Mouse (Mus musculus): ENCODE results near the gene Medag. TPM values are rescaled to one million over a fixed set of nuclear protein-coding genes. Genes with fewer than 3 reads are reported as not detected.
A peak's percentile ranks its signal among the peaks of the same experiment; 100 is the strongest.

Medag gene
- polyA plus RNA-seq, 1 experiment = 0.76 TPM

GRCm38 (mm10) chr5:149401446-149401975 is 10.0 kb upstream of the Medag start:
- no peak for TF ChIP-seq CTCF (IDR thresholded peaks at IDR 0.05; ENCODE audit: extremely low read depth, insufficient read length, insufficient replicate concordance, low read depth, low read length)
- TF ChIP-seq POLR2A (IDR thresholded peaks at IDR 0.05; ENCODE audit: low read depth, low read length) = no peak
- Histone ChIP-seq H3K36me3 (ENCODE audit: control insufficient read depth, insufficient read depth, low read length) (no peaks in the 10 kb centered on the region), H3K27ac (ENCODE audit: insufficient read depth, low read depth, low read length) (no peak overlapping the region), H3K4me3 (ENCODE audit: low read depth, low read length) (no peak overlapping the region), H3K27me3 (ENCODE audit: control insufficient read depth, insufficient read depth, low read length) (no peaks in the 10 kb centered on the region), H3K4me1 (ENCODE audit: control insufficient read depth, insufficient read depth, insufficient read length, low read length) (no peaks in the 10 kb centered on the region)
- WGBS = 77% methylated on average over 7 of the region's 7 CpGs

GRCm38 (mm10) chr5:149402029-149402428 is 9.5 kb upstream of the Medag start:
- no peak for TF ChIP-seq POLR2A (IDR thresholded peaks at IDR 0.05; ENCODE audit: low read depth, low read length)
- TF ChIP-seq CTCF (IDR thresholded peaks at IDR 0.05; ENCODE audit: extremely low read depth, insufficient read length, insufficient replicate concordance, low read depth, low read length) = no peak

DNA sequence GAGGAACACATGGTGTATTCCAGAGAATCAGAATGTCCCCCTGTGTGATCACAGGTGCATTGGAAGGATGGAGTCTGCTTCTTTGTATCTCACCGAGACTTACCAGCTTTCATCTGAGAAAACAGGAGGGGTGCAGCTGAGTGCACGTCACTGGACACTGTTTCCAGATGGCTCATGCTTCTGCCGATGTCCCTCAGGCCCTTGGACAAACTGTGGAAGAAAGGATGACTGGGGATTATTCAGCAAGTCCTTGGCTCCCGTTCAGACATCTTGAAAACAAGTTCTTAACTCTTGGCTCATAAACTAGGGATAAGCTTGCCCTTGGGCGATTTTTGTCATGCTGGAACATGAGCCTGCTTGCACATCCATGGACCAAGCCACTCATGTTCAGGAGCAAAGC is 8.2 kb upstream of the Medag start:
- no peak overlapping the region for H3K4me3 ChIP-seq (ENCODE audit: low read depth, low read length)
- H3K27me3 ChIP-seq (ENCODE audit: control insufficient read depth, insufficient read depth, low read length) = no peaks in the 10 kb centered on the region
- H3K27ac ChIP-seq (ENCODE audit: insufficient read depth, low read depth, low read length) = no peak overlapping the region
- no peaks in the 10 kb centered on the region for H3K4me1 ChIP-seq (ENCODE audit: control insufficient read depth, insufficient read depth, insufficient read length, low read length)
- 71% methylated on average over 5 of the region's 5 CpGs for WGBS
- TF ChIP-seq POLR2A (IDR thresholded peaks at IDR 0.05; ENCODE audit: low read depth, low read length) = no peak
- TF ChIP-seq CTCF (IDR thresholded peaks at IDR 0.05; ENCODE audit: extremely low read depth, insufficient read length, insufficient replicate concordance, low read depth, low read length) = no peak
- H3K36me3 ChIP-seq (ENCODE audit: control insufficient read depth, insufficient read depth, low read length) = no peaks in the 10 kb centered on the region

More at GRCm38 (mm10) chr5:149402029-149402428, 9.5 kb upstream of the Medag start:
- Histone ChIP-seq H3K36me3 (ENCODE audit: control insufficient read depth, insufficient read depth, low read length) (no peaks in the 10 kb centered on the region), H3K27ac (ENCODE audit: insufficient read depth, low read depth, low read length) (no peak overlapping the region), H3K27me3 (ENCODE audit: control insufficient read depth, insufficient read depth, low read length) (no peaks in the 10 kb centered on the region), H3K4me3 (ENCODE audit: low read depth, low read length) (no peak overlapping the region), H3K4me1 (ENCODE audit: control insufficient read depth, insufficient read depth, insufficient read length, low read length) (no peaks in the 10 kb centered on the region)
- 49% methylated on average over 10 of the region's 10 CpGs for WGBS

DNA sequence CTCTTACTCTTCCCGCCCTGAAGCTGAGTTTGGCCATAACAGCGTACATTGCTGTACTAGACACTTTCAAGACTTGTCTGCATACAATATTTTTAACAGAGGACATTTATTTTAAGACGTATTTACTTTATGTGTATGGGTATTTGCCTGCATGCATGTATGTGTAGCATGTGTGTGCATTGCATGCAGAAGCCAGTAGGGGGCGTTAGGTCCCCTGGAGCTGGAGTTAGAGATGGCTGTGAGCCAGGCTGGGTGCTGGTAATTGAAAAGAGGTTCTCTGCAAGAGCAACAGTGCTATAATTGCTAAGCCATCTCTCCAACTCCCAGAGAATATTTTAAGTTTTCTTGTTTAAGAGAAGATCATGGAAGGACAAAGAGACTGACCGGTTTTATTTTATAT is 6.8 kb upstream of the Medag start:
- 77% methylated on average over 5 of the region's 5 CpGs for WGBS
- H3K27me3 ChIP-seq (ENCODE audit: control insufficient read depth, insufficient read depth, low read length) = no peaks in the 10 kb centered on the region
- H3K4me1 ChIP-seq (ENCODE audit: control insufficient read depth, insufficient read depth, insufficient read length, low read length) = no peaks in the 10 kb centered on the region
- no peaks in the 10 kb centered on the region for H3K36me3 ChIP-seq (ENCODE audit: control insufficient read depth, insufficient read depth, low read length)
- no peak overlapping the region for H3K27ac ChIP-seq (ENCODE audit: insufficient read depth, low read depth, low read length)
- H3K4me3 ChIP-seq (ENCODE audit: low read depth, low read length) = no peak overlapping the region
- TF ChIP-seq POLR2A (IDR thresholded peaks at IDR 0.05; ENCODE audit: low read depth, low read length) = no peak
- no peak for TF ChIP-seq CTCF (IDR thresholded peaks at IDR 0.05; ENCODE audit: extremely low read depth, insufficient read length, insufficient replicate concordance, low read depth, low read length)

GRCm38 (mm10) chr5:149406791-149407276 is 4.7 kb upstream of the Medag start:
- Histone ChIP-seq H3K4me3 (ENCODE audit: low read depth, low read length) (no peak overlapping the region), H3K4me1 (ENCODE audit: control insufficient read depth, insufficient read depth, insufficient read length, low read length) (no peaks in the 10 kb centered on the region), H3K27me3 (ENCODE audit: control insufficient read depth, insufficient read depth, low read length) (no peaks in the 10 kb centered on the region), H3K27ac (ENCODE audit: insufficient read depth, low read depth, low read length) (no peak overlapping the region), H3K36me3 (ENCODE audit: control insufficient read depth, insufficient read depth, low read length) (no peaks in the 10 kb centered on the region)
- WGBS = 81% methylated on average over 8 of the region's 8 CpGs
- TF ChIP-seq CTCF (IDR thresholded peaks at IDR 0.05; ENCODE audit: extremely low read depth, insufficient read length, insufficient replicate concordance, low read depth, low read length) (no peak), POLR2A (IDR thresholded peaks at IDR 0.05; ENCODE audit: low read depth, low read length) (no peak)

DNA sequence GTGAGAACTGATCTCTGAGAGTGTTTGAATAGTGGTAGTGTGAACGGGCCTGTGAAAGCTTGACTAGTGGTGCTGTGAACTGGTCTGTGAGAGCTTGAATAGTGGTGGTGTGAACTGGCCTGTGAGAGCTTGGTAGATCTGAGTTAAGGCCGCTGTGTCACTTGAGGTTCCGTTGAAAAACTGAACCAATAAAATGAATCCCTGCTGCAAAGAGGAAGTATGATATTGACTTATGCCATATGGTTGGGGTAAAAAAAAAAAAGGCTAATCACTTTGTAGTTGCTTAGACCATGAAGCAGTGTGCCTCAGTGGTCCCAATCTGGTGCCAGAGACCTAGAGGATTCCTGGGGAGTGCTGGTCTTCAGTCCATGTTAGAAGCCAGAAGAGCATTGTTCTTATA is 2.0 kb upstream of the Medag start:
- H3K27me3 ChIP-seq (ENCODE audit: control insufficient read depth, insufficient read depth, low read length) = no peaks in the 10 kb centered on the region
- TF ChIP-seq POLR2A (IDR thresholded peaks at IDR 0.05; ENCODE audit: low read depth, low read length) (no peak), CTCF (IDR thresholded peaks at IDR 0.05; ENCODE audit: extremely low read depth, insufficient read length, insufficient replicate concordance, low read depth, low read length) (no peak)
- no peaks in the 10 kb centered on the region for H3K36me3 ChIP-seq (ENCODE audit: control insufficient read depth, insufficient read depth, low read length)
- H3K27ac ChIP-seq (ENCODE audit: insufficient read depth, low read depth, low read length) = no peak overlapping the region
- WGBS = 82% methylated on average over 3 of the region's 3 CpGs
- no peaks in the 10 kb centered on the region for H3K4me1 ChIP-seq (ENCODE audit: control insufficient read depth, insufficient read depth, insufficient read length, low read length)
- H3K4me3 ChIP-seq (ENCODE audit: low read depth, low read length) = no peak overlapping the region

GRCm38 (mm10) chr5:149412194-149412575 is 636 bp downstream of the Medag start:
- TF ChIP-seq CTCF (IDR thresholded peaks at IDR 0.05; ENCODE audit: extremely low read depth, insufficient read length, insufficient replicate concordance, low read depth, low read length) (no peak), POLR2A (IDR thresholded peaks at IDR 0.05; ENCODE audit: low read depth, low read length) (no peak)
- no peaks in the 10 kb centered on the region for H3K36me3 ChIP-seq (ENCODE audit: control insufficient read depth, insufficient read depth, low read length)
- H3K4me3 ChIP-seq (ENCODE audit: low read depth, low read length) = peak overlapping the region; percentile 50
- no peak overlapping the region for H3K27ac ChIP-seq (ENCODE audit: insufficient read depth, low read depth, low read length)
- no peaks in the 10 kb centered on the region for H3K27me3 ChIP-seq (ENCODE audit: control insufficient read depth, insufficient read depth, low read length)
- WGBS = 39% methylated on average over 11 of the region's 11 CpGs
- no peaks in the 10 kb centered on the region for H3K4me1 ChIP-seq (ENCODE audit: control insufficient read depth, insufficient read depth, insufficient read length, low read length)

All from small intestine, adult 2 months (tissue).